In genomic region chr12:99536426-99536825, GRCm38 (mm10) we compare ENCODE assay signal across 18 mouse cellular contexts.
"Had no signal": no experiment of that assay in that cellular context is flagged by ENCODE, and none has a peak within 500 bp of the region (broad histone marks: within the 10 kb centered on the region; RNA-seq: fewer than 3 reads in every experiment).

No protein-coding gene starts in this region.

- ATAC-seq: midbrain, embryonic 16.5 days had no signal

- DNase-seq: lung, adult 18-20 months; lung, embryonic 14.5 days; lung, postnatal 10 days; lung, postnatal 4 days; midbrain, embryonic 14.5 days; right cerebral cortex, postnatal 14 days; thymus, adult 2 months; thymus, postnatal 25 days; thymus, postnatal 4 days had no signal

- H3K27me3 ChIP-seq: liver, embryonic 15.5 days; midbrain, embryonic 12.5 days; neural tube, embryonic 13.5 days; neural tube, embryonic 15.5 days; stomach, embryonic 15.5 days had no signal

- H3K4me2 ChIP-seq: liver, embryonic 15.5 days; lung, embryonic 14.5 days; midbrain, embryonic 12.5 days; neural tube, embryonic 13.5 days; neural tube, embryonic 15.5 days; stomach, embryonic 15.5 days had no signal

- H3K9ac ChIP-seq: liver, embryonic 15.5 days; lung, embryonic 14.5 days; midbrain, embryonic 12.5 days; neural tube, embryonic 13.5 days; neural tube, embryonic 15.5 days; stomach, embryonic 15.5 days had no signal

- H3K36me3 ChIP-seq: stomach, embryonic 15.5 days had no signal

- H3K4me3 ChIP-seq: liver, embryonic 15.5 days; midbrain, embryonic 10.5 days; midbrain, embryonic 12.5 days; myocyte; neural tube, embryonic 13.5 days; neural tube, embryonic 15.5 days; stomach, embryonic 15.5 days had no signal

- H3K27ac ChIP-seq: liver, embryonic 15.5 days; midbrain, embryonic 10.5 days; midbrain, embryonic 12.5 days; neural tube, embryonic 13.5 days; neural tube, embryonic 15.5 days; stomach, embryonic 15.5 days; stomach, postnatal 0 days had no signal

- H3K4me1 ChIP-seq: liver, embryonic 15.5 days; midbrain, embryonic 10.5 days; midbrain, embryonic 12.5 days; neural tube, embryonic 13.5 days; neural tube, embryonic 15.5 days; stomach, embryonic 15.5 days had no signal

- H3K9me3 ChIP-seq: liver, embryonic 15.5 days; neural tube, embryonic 15.5 days; stomach, embryonic 15.5 days had no signal
